Mouse (Mus musculus): ENCODE data around the gene Thap12. TPM values are rescaled to one million over a fixed set of nuclear protein-coding genes. Genes with fewer than 3 reads are reported as not detected.

The Thap12 gene
- polyA plus RNA-seq, 2 experiments: 9.5 to 13.6 TPM

- Histone ChIP-seq H3K36me3 (replicated peaks; ENCODE audit: control insufficient read depth, insufficient read depth, low read depth) (no peaks in the 10 kb centered on the region), H3K9ac (replicated peaks) (no peak overlapping the region), H3K27ac (no peak overlapping the region), H3K9me3 (ENCODE audit: control insufficient read depth, low read length) (no peaks in the 10 kb centered on the region), H3K4me3 (ENCODE audit: insufficient read depth in 1 of 2, low read depth in 2 of 2, low read length in 2 of 2) (no peak overlapping the region), H3K4me1 (replicated peaks; ENCODE audit: control insufficient read depth in 2 of 2, insufficient read depth in 2 of 2, low read length in 1 of 2) (peaks cover 7 to 10% of the 10 kb centered on the region in 2 experiments), H3K27me3 (ENCODE audit: control insufficient read depth, insufficient read depth, low read length) (no peaks in the 10 kb centered on the region), H3K4me2 (ENCODE audit: low read depth) (no peak overlapping the region)
- 9% methylated on average over 2 of the region's 2 CpGs for WGBS (ENCODE audit: insufficient replicate concordance)
- TF ChIP-seq CTCF (IDR thresholded peaks at IDR 0.05; ENCODE audit: low read depth) (peak; percentile 59), EP300 (IDR thresholded peaks at IDR 0.05; ENCODE audit: low read depth) (no peak)
- DNase-seq (ENCODE audit: low read depth in 3 of 3, low spot score in 3 of 3) (no peak), ATAC-seq (ENCODE audit: insufficient read depth) (no peak)
These were observed 5.4 kb upstream of the Thap12 start for GRCm38 (mm10) chr7:98697496-98697895.

GRCm38 (mm10) chr7:98698041-98698440 is 4.9 kb upstream of the Thap12 start:
- WGBS (ENCODE audit: insufficient replicate concordance): 51% methylated on average over 5 of the region's 5 CpGs
- peaks cover 7 to 10% of the 10 kb centered on the region in 2 experiments for H3K4me1 ChIP-seq (replicated peaks; ENCODE audit: control insufficient read depth in 2 of 2, insufficient read depth in 2 of 2, low read length in 1 of 2)
- H3K27ac ChIP-seq: no peak overlapping the region
- H3K27me3 ChIP-seq (ENCODE audit: control insufficient read depth, insufficient read depth, low read length): no peaks in the 10 kb centered on the region
- H3K4me2 ChIP-seq (ENCODE audit: low read depth): no peak overlapping the region
- no peak overlapping the region for H3K9ac ChIP-seq (replicated peaks)
- DNase-seq (ENCODE audit: low read depth in 3 of 3, low spot score in 3 of 3) (no peak), ATAC-seq (ENCODE audit: insufficient read depth) (no peak)
- TF ChIP-seq CTCF (IDR thresholded peaks at IDR 0.05; ENCODE audit: low read depth) (no peak), EP300 (IDR thresholded peaks at IDR 0.05; ENCODE audit: low read depth) (no peak)
- H3K9me3 ChIP-seq (ENCODE audit: control insufficient read depth, low read length): no peaks in the 10 kb centered on the region
- no peaks in the 10 kb centered on the region for H3K36me3 ChIP-seq (replicated peaks; ENCODE audit: control insufficient read depth, insufficient read depth, low read depth)
- no peak overlapping the region for H3K4me3 ChIP-seq (ENCODE audit: insufficient read depth in 1 of 2, low read depth in 2 of 2, low read length in 2 of 2)

- Histone ChIP-seq H3K27me3 (ENCODE audit: control insufficient read depth, insufficient read depth, low read length) (no peaks in the 10 kb centered on the region), H3K36me3 (replicated peaks; ENCODE audit: control insufficient read depth, insufficient read depth, low read depth) (no peaks in the 10 kb centered on the region), H3K9ac (replicated peaks) (no peak overlapping the region), H3K4me3 (ENCODE audit: insufficient read depth in 1 of 2, low read depth in 2 of 2, low read length in 2 of 2) (no peak overlapping the region), H3K4me2 (ENCODE audit: low read depth) (no peak overlapping the region), H3K4me1 (replicated peaks; ENCODE audit: control insufficient read depth in 2 of 2, insufficient read depth in 2 of 2, low read length in 1 of 2) (peaks cover 7 to 10% of the 10 kb centered on the region in 2 experiments), H3K9me3 (ENCODE audit: control insufficient read depth, low read length) (no peaks in the 10 kb centered on the region), H3K27ac (no peak overlapping the region)
- no peak for ATAC-seq (ENCODE audit: insufficient read depth)
- TF ChIP-seq CTCF (IDR thresholded peaks at IDR 0.05; ENCODE audit: low read depth) (no peak), EP300 (IDR thresholded peaks at IDR 0.05; ENCODE audit: low read depth) (no peak)
- WGBS (ENCODE audit: insufficient replicate concordance): 73% methylated on average over 4 of the region's 4 CpGs
- no peak for DNase-seq (ENCODE audit: low read depth in 3 of 3, low spot score in 3 of 3)
These were observed 4.3 kb upstream of the Thap12 start for GRCm38 (mm10) chr7:98698590-98698989.

GRCm38 (mm10) chr7:98701771-98702170 is 1.1 kb upstream of the Thap12 start:
- H3K9ac ChIP-seq (replicated peaks): peak overlapping the region; percentile 89
- H3K27me3 ChIP-seq (ENCODE audit: control insufficient read depth, insufficient read depth, low read length): no peaks in the 10 kb centered on the region
- H3K4me1 ChIP-seq (replicated peaks; ENCODE audit: control insufficient read depth in 2 of 2, insufficient read depth in 2 of 2, low read length in 1 of 2): peaks cover 11 to 16% of the 10 kb centered on the region in 2 experiments
- peak overlapping the region; percentile 86 for H3K4me2 ChIP-seq (ENCODE audit: low read depth)
- no peak for ATAC-seq (ENCODE audit: insufficient read depth)
- H3K36me3 ChIP-seq (replicated peaks; ENCODE audit: control insufficient read depth, insufficient read depth, low read depth): no peaks in the 10 kb centered on the region
- H3K27ac ChIP-seq: peak overlapping the region; percentile 82
- peak in 1 of 3 experiments; percentile 33 for DNase-seq (ENCODE audit: low read depth in 3 of 3, low spot score in 3 of 3)
- TF ChIP-seq EP300 (IDR thresholded peaks at IDR 0.05; ENCODE audit: low read depth) (no peak), CTCF (IDR thresholded peaks at IDR 0.05; ENCODE audit: low read depth) (no peak)
- no peaks in the 10 kb centered on the region for H3K9me3 ChIP-seq (ENCODE audit: control insufficient read depth, low read length)
- peak overlapping the region; percentile 90 to 92 for H3K4me3 ChIP-seq (ENCODE audit: insufficient read depth in 1 of 2, low read depth in 2 of 2, low read length in 2 of 2)
- 13% methylated on average over 7 of the region's 7 CpGs for WGBS (ENCODE audit: insufficient replicate concordance)

GRCm38 (mm10) chr7:98703365-98703881 is 520 bp downstream of the Thap12 start:
- Histone ChIP-seq H3K27me3 (ENCODE audit: control insufficient read depth, insufficient read depth, low read length) (no peaks in the 10 kb centered on the region), H3K27ac (peak overlapping the region; percentile 46), H3K9ac (replicated peaks) (peak overlapping the region; percentile 92), H3K4me3 (ENCODE audit: insufficient read depth in 1 of 2, low read depth in 2 of 2, low read length in 2 of 2) (peak overlapping the region; percentile 76 to 90), H3K4me2 (ENCODE audit: low read depth) (peak overlapping the region; percentile 86), H3K36me3 (replicated peaks; ENCODE audit: control insufficient read depth, insufficient read depth, low read depth) (no peaks in the 10 kb centered on the region), H3K4me1 (replicated peaks; ENCODE audit: control insufficient read depth in 2 of 2, insufficient read depth in 2 of 2, low read length in 1 of 2) (peaks cover 11 to 16% of the 10 kb centered on the region in 2 experiments), H3K9me3 (ENCODE audit: control insufficient read depth, low read length) (no peaks in the 10 kb centered on the region)
- ATAC-seq (ENCODE audit: insufficient read depth) (no peak; the same call in 1 of the 2 replicates), DNase-seq (ENCODE audit: low read depth in 3 of 3, low spot score in 3 of 3) (peak in 2 of 3 experiments; percentile 20 to 32)
- WGBS (ENCODE audit: insufficient replicate concordance): 0% methylated on average over 38 of the region's 38 CpGs
- no peak for TF ChIP-seq CTCF (IDR thresholded peaks at IDR 0.05; ENCODE audit: low read depth)
- no peak for TF ChIP-seq EP300 (IDR thresholded peaks at IDR 0.05; ENCODE audit: low read depth)

Measured in liver, embryonic 14.5 days (tissue).